Mouse (Mus musculus) bone marrow macrophage, adult 2 months (primary cell): Measurements from ENCODE around the gene Stpg4. TPM values are rescaled to one million over a fixed set of nuclear protein-coding genes. Genes with fewer than 3 reads are reported as not detected.
A peak's percentile ranks its signal among the peaks of the same experiment; 100 is the strongest.

ENCODE experiments used
- H3K27ac ChIP-seq: 2 replicates; pipeline ENCODE4 v1.5.1; 2012; ENCODE audit warnings: low read depth, low read length; ENCODE audit not compliant: insufficient read depth
- H3K4me1 ChIP-seq: 2 replicates; pipeline ENCODE4 v1.6.1; 2012; ENCODE audit warnings: low read length; ENCODE audit not compliant: control insufficient read depth, insufficient read depth
- H3K4me3 ChIP-seq: 2 replicates; pipeline ENCODE4 v1.5.1; 2012; ENCODE audit warnings: mild to moderate bottlenecking, low read length, moderate library complexity; ENCODE audit not compliant: insufficient read depth
- CTCF ChIP-seq: IDR thresholded peaks from 2 replicates; pipeline ENCODE4 v1.5.1; 2012; ENCODE audit warnings: low read depth, mild to moderate bottlenecking, low read length, moderate library complexity
- POLR2A ChIP-seq: IDR thresholded peaks from 2 replicates; pipeline ENCODE4 v1.6.1; 2012; ENCODE audit warnings: mild to moderate bottlenecking, low read depth, low read length, borderline replicate concordance
- polyA plus RNA-seq: library from polyadenylated mRNA; stranded (reverse); fragments of >200 nt; gene quantifications from 2 replicates; pipeline ENCODE4 v1.2.4, GENCODE M21; 2012; ENCODE audit not compliant: missing spikeins, insufficient read depth, insufficient read length

Gene Stpg4
- polyA plus RNA-seq, 1 experiment: not detected

DNA sequence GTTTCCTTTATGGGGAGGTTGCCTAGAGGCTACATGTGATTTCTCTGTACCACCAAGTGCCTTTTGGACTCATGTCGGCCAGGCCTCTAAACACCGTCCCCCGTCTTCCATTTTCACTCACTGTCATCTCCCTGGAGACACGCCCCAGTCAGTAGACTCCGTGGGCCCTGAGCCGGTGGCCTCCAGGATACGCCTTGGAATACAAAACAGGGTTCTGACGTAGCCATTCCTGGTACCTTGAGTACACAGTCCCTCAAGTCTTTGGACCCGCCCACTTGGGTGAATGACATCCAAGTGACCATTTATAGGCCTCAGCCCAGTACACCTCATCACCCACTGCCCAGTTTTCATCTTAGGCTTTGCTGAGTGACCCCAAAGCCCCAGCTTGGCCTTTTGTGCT, 46.9 kb downstream of the Stpg4 start:
- Histone ChIP-seq H3K4me1 (peaks cover 48% of the 10 kb centered on the region), H3K4me3 (no peak overlapping the region), H3K27ac (peak overlapping the region; percentile 98)
- TF ChIP-seq CTCF: no peak
- no peak for TF ChIP-seq POLR2A

DNA sequence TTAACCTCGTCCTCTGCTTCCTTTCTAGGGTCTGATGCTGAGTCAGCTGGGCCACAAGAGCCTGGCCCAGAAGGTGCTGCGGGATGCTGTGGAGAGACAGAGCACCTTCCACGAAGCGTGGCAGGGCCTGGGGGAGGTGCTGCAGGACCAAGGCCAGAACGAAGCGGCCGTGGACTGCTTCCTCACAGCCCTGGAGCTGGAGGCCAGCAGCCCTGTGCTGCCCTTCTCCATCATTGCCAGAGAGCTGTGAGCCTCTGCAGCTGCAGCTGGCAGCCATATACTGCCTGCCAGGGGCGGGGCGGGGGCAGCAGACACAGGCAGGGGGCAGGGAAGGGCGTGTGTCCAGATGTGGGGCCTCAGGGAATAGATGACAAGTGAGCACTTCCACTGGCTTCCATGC, 47.7 kb downstream of the Stpg4 start:
- no peak for TF ChIP-seq POLR2A
- Histone ChIP-seq H3K4me1 (peaks cover 47% of the 10 kb centered on the region), H3K27ac (peak overlapping the region; percentile 98)

DNA sequence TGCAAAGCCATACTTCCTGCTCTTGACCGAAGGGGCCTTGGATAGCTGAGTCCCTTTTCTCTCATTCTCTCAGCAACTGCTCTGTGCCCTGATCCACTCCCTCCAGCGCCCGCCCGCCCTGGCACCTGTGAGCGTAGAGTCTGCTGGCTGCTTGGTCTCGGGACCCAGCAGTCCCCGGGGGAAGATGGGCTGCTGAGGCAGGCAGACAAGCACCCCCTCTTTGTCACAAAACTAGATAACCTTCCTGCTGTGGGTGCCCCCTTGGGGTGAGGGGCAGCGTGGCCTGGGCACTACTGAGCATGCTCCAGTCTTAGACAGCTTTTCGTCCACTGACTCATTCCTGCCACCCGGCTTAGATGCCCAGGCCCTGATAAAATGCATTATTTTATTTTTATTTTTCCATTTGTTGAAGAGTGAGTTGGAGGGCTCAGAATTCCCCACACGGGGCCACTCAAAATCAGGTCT, 48.3 kb downstream of the Stpg4 start:
- Histone ChIP-seq H3K4me3 (peak overlapping the region; percentile 35), H3K27ac (peak overlapping the region; percentile 98), H3K4me1 (peaks cover 47% of the 10 kb centered on the region)
- TF ChIP-seq POLR2A (no peak), CTCF (0 out of 2 replicates have a peak, but pooled peaks have one; percentile 12)

More for the DNA sequence above, 47.7 kb downstream of the Stpg4 start:
- no peak overlapping the region; the same call in 1 of the 2 replicates for H3K4me3 ChIP-seq

DNA sequence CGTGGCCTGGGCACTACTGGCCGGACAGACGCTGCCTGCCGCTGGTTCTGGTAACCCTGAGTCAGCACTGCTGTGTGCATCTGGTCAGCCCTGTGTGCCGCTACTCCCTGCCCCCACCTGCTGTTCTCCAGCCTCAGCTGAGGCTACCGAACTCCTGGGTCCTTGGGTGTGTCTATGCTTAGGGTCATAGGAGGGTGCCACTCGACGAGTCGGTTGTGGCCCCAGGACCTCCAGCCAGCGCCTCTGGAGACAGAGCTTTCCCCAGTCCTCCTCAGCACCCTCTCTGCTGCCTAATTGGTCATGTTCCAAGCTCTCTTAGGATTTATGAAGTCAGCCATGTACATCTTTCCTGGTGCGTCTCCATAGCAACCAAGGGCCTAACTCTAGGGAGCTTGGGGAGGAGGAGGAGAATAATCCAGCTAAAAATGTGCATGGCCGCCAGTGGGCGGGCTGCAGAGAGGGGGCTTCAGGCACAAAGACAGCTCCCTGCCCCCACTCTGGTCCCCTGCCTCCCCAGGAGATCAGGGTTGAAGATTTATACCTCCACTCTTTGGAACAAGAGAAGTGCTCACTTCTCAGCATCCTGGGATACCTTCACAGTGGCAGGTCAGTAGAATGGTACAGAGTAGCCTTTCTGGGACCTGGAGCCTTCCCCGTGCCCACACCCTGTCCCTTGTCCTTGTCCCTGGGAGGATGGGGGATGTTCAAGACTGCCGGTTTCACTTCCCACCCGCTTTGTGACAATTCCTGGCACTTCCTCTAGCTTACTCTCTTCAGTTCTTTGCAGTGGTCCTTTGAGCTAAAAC, 49.0 kb downstream of the Stpg4 start:
- H3K27ac ChIP-seq: peak overlapping the region; percentile 98

DNA sequence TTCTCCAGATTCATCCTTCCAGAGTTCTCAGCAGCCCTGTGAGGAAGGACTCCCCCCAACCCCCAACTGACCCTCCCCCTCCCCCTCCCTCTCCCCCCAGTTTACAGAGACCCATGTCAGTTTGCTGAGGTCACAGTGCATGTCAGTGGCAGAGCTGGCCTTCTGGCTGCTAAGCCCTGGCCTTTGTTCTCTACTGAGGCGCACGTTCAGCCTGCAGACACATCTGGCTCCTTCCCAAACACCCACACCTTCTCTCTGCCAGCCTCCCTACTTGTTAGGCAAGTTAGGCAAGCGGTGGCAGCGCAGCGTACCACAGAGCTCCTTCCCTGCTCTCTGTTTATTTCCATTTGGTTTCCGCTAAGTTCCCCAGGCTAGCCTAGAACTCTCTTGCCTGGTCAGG, 50.0 kb downstream of the Stpg4 start:
- peaks cover 47% of the 10 kb centered on the region for H3K4me1 ChIP-seq
- H3K27ac ChIP-seq: peak overlapping the region; percentile 98
- TF ChIP-seq CTCF (no peak), POLR2A (no peak)
- no peak overlapping the region for H3K4me3 ChIP-seq

More for the DNA sequence above, 49.0 kb downstream of the Stpg4 start:
- TF ChIP-seq CTCF (no peak), POLR2A (no peak)
- H3K4me1 ChIP-seq: peaks cover 47% of the 10 kb centered on the region
- H3K4me3 ChIP-seq: peak overlapping the region; percentile 22

DNA sequence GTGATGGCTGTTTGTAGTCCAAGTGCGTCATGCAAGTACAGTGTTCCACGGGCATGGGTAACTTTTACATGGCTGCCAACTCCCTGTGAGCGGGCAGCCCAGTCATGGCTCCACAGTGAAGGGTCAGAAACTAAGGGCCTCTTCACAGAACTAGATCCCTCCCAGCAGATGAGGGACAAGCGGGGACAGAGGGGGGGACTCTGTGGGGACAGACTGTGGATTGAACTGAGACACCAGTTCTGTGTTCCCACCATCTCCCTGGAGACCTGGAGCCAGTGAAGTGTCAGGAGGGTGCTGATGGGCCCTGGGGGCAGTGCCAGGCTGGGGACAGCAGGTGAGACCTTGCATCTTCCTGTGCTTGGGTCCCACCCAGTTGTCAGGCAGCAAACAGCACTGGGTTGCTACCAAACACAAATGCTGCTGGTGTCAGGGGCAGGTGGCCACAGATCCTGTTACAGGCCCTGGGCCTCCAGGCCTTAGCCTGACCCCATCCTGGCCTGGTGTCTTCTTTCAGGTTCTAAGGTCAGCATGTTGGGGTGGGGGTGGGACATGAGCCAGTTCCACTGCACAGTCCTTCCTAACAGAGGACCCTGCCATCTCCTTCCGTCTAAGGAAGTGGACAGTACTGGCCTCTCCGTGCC, 50.6 kb downstream of the Stpg4 start:
- Histone ChIP-seq H3K27ac (peak overlapping the region; percentile 16; the same call in 1 of the 2 replicates), H3K4me3 (no peak overlapping the region), H3K4me1 (peaks cover 47% of the 10 kb centered on the region)
- TF ChIP-seq POLR2A (no peak), CTCF (no peak)

DNA sequence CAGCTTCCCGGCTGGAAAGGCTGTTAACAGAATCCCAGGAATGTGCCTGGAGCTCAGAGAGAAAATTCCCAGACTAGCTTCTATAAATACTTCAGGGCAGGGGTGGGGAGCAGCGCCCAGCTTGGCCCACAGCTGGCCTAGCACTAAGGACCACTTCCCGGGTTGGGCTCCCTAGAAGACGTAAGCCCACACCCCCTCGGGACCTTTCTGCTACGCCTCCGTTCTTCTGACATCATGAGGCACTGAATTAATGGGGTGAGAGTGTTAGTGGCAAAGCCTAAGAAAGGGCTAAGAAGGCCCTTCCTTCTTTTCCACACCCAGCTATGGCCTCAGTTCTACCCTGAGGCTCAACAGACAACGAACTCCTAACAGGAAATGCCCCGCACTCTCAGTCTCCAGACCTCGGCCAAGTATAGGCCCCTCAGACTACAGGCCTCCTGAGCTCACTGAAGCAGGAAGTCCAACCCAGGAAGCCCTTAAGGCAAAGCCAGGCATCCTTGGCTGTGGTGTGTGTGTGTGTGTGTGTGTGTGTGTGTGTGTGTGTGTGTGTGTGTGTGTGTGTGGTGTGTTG, 51.5 kb downstream of the Stpg4 start:
- Histone ChIP-seq H3K27ac (peak overlapping the region; percentile 4; the same call in 1 of the 2 replicates), H3K4me3 (no peak overlapping the region), H3K4me1 (peaks cover 47% of the 10 kb centered on the region)

DNA sequence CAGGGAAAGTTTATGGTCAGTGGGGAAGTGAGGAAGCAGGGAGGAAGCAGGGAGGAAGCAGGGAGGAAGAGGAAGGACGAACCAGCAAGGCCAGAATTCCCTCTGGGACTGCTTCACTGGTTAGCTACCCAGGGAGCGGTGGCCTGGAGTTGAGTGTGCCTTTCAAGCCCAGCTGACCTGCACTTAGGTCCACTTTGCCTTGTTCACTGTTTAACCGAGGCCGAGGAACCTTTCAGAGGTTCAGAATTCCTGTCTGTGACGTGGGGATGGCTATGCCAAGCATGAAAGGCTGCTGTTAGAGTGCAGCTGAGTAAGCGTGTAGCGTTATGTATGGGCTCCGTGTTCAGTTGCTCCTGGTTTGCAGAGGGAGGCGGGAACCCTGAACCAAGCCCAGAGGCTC, 54.2 kb downstream of the Stpg4 start:
- peaks cover 23% of the 10 kb centered on the region for H3K4me1 ChIP-seq
- no peak overlapping the region for H3K4me3 ChIP-seq
- TF ChIP-seq POLR2A (no peak), CTCF (no peak)
- H3K27ac ChIP-seq: no peak overlapping the region

More for the DNA sequence above, 51.5 kb downstream of the Stpg4 start:
- TF ChIP-seq CTCF (no peak), POLR2A (no peak)

DNA sequence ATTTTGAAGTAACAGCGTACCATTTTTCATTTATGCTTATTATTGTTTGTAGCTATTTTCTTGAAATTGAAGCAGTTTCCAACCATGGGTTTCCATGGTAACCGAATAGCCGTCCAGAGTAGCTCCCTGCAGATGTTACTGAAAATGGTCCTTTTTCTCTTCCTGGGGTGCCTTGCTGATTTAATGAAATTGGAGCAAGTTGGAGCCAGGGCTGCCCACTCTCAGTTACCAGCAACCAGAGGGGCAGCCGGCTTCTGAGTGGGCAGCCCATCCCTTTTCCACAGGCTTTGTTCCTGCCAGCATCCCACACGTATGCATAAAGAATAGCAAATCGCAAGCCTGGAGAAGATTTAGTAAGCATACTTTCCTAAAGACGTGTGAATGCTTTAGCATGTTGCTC, 55.4 kb downstream of the Stpg4 start:
- TF ChIP-seq POLR2A (no peak), CTCF (no peak)
- no peak overlapping the region for H3K27ac ChIP-seq
- peaks cover 16% of the 10 kb centered on the region for H3K4me1 ChIP-seq
- no peak overlapping the region for H3K4me3 ChIP-seq
